Mouse (Mus musculus) olfactory bulb, adult 2 months (tissue): ENCODE data around the gene Prr18. TPM values are rescaled to one million over a fixed set of nuclear protein-coding genes. Genes with fewer than 3 reads are reported as not detected.
A peak's percentile ranks its signal among the peaks of the same experiment; 100 is the strongest.

ENCODE experiments used
- H3K27ac ChIP-seq: fragments of 200-500 bp; 2 replicates; pipeline ENCODE4 v1.5.1; 2012; ENCODE audit warnings: low read depth, low read length; ENCODE audit not compliant: insufficient read depth
- H3K4me1 ChIP-seq: fragments of 200-500 bp; 2 replicates; pipeline ENCODE4 v1.6.1; 2012; ENCODE audit warnings: low read length; ENCODE audit not compliant: control insufficient read depth, insufficient read depth
- H3K4me3 ChIP-seq: fragments of 200-500 bp; 2 replicates; pipeline ENCODE4 v1.5.1; 2012; ENCODE audit warnings: mild to moderate bottlenecking, low read depth, low read length, moderate library complexity; ENCODE audit not compliant: insufficient read depth
- CTCF ChIP-seq: fragments of 200-500 bp; IDR thresholded peaks from 2 replicates; pipeline ENCODE4 v1.5.1; 2012; ENCODE audit warnings: low read depth, mild to moderate bottlenecking, low read length, moderate library complexity; ENCODE audit not compliant: insufficient read depth
- POLR2A ChIP-seq: fragments of 200-500 bp; IDR thresholded peaks from 2 replicates; pipeline ENCODE4 v1.6.1; 2012; ENCODE audit warnings: mild to moderate bottlenecking, low read depth, low read length, moderate library complexity; ENCODE audit not compliant: insufficient read depth
- WGBS: fragments of 180-500 bp; shearing (Covaris S2); methylation state at CpG from one replicate; pipeline ENCODE4 v1.1.7; 2018; 5-methylcytosine and 5-hydroxymethylcytosine counted together
- polyA plus RNA-seq: library from polyadenylated mRNA; stranded (reverse); fragments of >200 nt; gene quantifications from 2 replicates; pipeline ENCODE4 v1.2.4, GENCODE M21; 2012; ENCODE audit warnings: low replicate concordance; ENCODE audit not compliant: missing spikeins, insufficient read depth, insufficient read length

Prr18 gene
- polyA plus RNA-seq, 1 experiment, result not detected

GRCm38 (mm10) chr17:8372286-8373046 is 35.2 kb downstream of the Prr18 start:
- TF ChIP-seq CTCF (peak; percentile 46; the same call in 1 of the 2 replicates), POLR2A (no peak)
- Histone ChIP-seq H3K4me1 (peaks cover 31% of the 10 kb centered on the region), H3K27ac (peak overlapping the region; percentile 86), H3K4me3 (peak overlapping the region; percentile 34)
- WGBS, result 2% methylated on average over 18 of the region's 18 CpGs

- H3K27ac ChIP-seq, result no peak overlapping the region
- TF ChIP-seq CTCF (no peak), POLR2A (no peak)
- WGBS, result 75% methylated on average over 5 of the region's 5 CpGs
Observed at GRCm38 (mm10) chr17:8377298-8377697, 40.0 kb downstream of the Prr18 start.

DNA sequence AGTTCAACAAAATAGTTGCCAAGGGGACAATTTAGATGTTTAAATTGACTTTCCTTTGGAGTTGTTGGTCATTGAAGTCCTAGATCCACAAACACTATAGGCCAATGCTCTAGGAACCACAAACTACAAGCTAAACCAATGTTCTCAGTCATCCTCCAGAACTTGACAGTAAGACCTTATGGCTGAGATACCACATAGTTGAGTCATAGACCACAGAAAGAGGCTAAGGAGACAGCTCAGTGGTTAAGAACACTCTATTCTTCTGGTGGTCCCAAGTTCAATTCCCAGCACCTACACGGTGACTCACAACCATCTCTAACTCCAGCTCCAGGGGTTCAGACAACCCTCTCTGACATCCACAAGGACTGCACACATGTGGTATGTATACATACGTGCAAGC is 48.2 kb downstream of the Prr18 start:
- Histone ChIP-seq H3K4me3 (no peak overlapping the region), H3K4me1 (peaks cover 9% of the 10 kb centered on the region), H3K27ac (no peak overlapping the region)
- TF ChIP-seq POLR2A, result no peak
- no peak for TF ChIP-seq CTCF
- 95% methylated on average over 2 of the region's 2 CpGs for WGBS

More at GRCm38 (mm10) chr17:8377298-8377697, 40.0 kb downstream of the Prr18 start:
- Histone ChIP-seq H3K4me1 (peaks cover 2% of the 10 kb centered on the region; the same call in 1 of the 2 replicates), H3K4me3 (no peak overlapping the region)

GRCm38 (mm10) chr17:8388463-8388862 is 51.2 kb downstream of the Prr18 start:
- H3K4me1 ChIP-seq, result peaks cover 9% of the 10 kb centered on the region
- TF ChIP-seq CTCF (peak; percentile 45; the same call in 1 of the 2 replicates), POLR2A (no peak)
- H3K4me3 ChIP-seq, result peak overlapping the region; percentile 52
- no peak overlapping the region for H3K27ac ChIP-seq
- 9% methylated on average over 13 of the region's 13 CpGs for WGBS

- H3K4me1 ChIP-seq, result peaks cover 9% of the 10 kb centered on the region
- H3K4me3 ChIP-seq, result peak overlapping the region; percentile 52
- H3K27ac ChIP-seq, result no peak overlapping the region
- WGBS, result 5% methylated on average over 28 of the region's 28 CpGs
- TF ChIP-seq CTCF (no peak), POLR2A (no peak)
Observed at GRCm38 (mm10) chr17:8388990-8389789, 51.9 kb downstream of the Prr18 start.

DNA sequence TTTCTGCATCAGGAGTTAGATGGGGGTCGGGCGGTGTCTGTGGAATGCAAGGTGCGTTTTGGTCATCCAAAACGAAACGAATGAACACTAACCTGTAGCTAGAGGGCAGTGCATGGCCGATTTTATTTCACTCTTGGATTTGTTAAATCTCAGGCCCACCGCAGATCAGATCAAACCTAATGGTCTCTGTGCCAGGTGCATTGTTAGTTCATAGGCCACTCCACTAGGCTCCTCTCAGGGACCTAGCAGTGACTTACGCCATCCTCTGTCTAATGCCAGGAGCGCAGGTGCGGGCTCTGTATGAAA is 52.5 kb downstream of the Prr18 start:
- TF ChIP-seq POLR2A, result no peak
- no peak for TF ChIP-seq CTCF
- 32% methylated on average over 10 of the region's 10 CpGs for WGBS
- H3K4me3 ChIP-seq, result no peak overlapping the region
- H3K27ac ChIP-seq, result no peak overlapping the region
- peaks cover 9% of the 10 kb centered on the region for H3K4me1 ChIP-seq

- no peak overlapping the region for H3K4me3 ChIP-seq
- no peak overlapping the region for H3K27ac ChIP-seq
- 68% methylated on average over 4 of the region's 4 CpGs for WGBS
- H3K4me1 ChIP-seq, result peaks cover 9% of the 10 kb centered on the region
- TF ChIP-seq POLR2A (no peak), CTCF (no peak)
Observed at GRCm38 (mm10) chr17:8390487-8390886, 53.2 kb downstream of the Prr18 start.

Other genes with a start within 250 kb of the Prr18 start
- gene Gm49673, start 189.7 kb upstream of the Prr18 start, polyA plus RNA-seq, result not detected in 2 replicates
- gene Rnaset2a, start 189.4 kb upstream of the Prr18 start, polyA plus RNA-seq, result not detected in 2 replicates
- gene Fgfr1op, start 172.0 kb upstream of the Prr18 start, polyA plus RNA-seq, result not detected in 2 replicates
- gene Ccr6, start 101.4 kb upstream of the Prr18 start, polyA plus RNA-seq, result not detected in 2 replicates
- not detected in 2 replicates for gene Mpc1, start 54.6 kb upstream of the Prr18 start, polyA plus RNA-seq
- not detected in 2 replicates for gene Sft2d1, start 26.4 kb upstream of the Prr18 start, polyA plus RNA-seq
- gene T2, start 18.5 kb downstream of the Prr18 start, polyA plus RNA-seq, result not detected in 2 replicates
- not detected in 2 replicates for gene T, start 97.0 kb downstream of the Prr18 start, polyA plus RNA-seq
- gene Pde10a, start 187.9 kb downstream of the Prr18 start, polyA plus RNA-seq, result not detected in 2 replicates
- not detected in 2 replicates for gene Gm17087, start 229.5 kb downstream of the Prr18 start, polyA plus RNA-seq